Mouse (Mus musculus) CH12.LX (cell line): ENCODE results near the gene Agl. TPM values are rescaled to one million over a fixed set of nuclear protein-coding genes. Genes with fewer than 3 reads are reported as not detected.

Source experiments
- DNase-seq: peaks from one replicate; pipeline ENCODE4 v3.0.0-alpha.2; 2013; ENCODE audit errors: extremely low read depth
- H3K27ac ChIP-seq: 2 replicates; pipeline ENCODE4 v1.5.1; 2012; ENCODE audit warnings: low read depth, mild to moderate bottlenecking, control low read depth, moderate library complexity; ENCODE audit not compliant: insufficient read depth
- H3K27me3 ChIP-seq: replicated peaks from 2 replicates; pipeline ENCODE3; 2012; ENCODE audit warnings: inconsistent platforms
- H3K36me3 ChIP-seq, 2 experiments: replicated peaks in 1 of 2; 2 replicates each; pipeline versions ENCODE3 to v1.6.1; 2012; ENCODE audit warnings: inconsistent platforms in 1 of 2, low read length in 1 of 2, mild to moderate bottlenecking in 1 of 2, mixed read lengths in 1 of 2, moderate library complexity in 1 of 2; ENCODE audit not compliant: control insufficient read depth in 1 of 2, insufficient read depth in 1 of 2
- H3K4me1 ChIP-seq, 2 experiments: 2 replicates each; pipeline ENCODE4 v1.6.1; 2012; ENCODE audit warnings: inconsistent platforms in 1 of 2, moderate library complexity in 1 of 2; ENCODE audit not compliant: insufficient read depth in 2 of 2, control insufficient read depth in 1 of 2
- H3K4me2 ChIP-seq: 2 replicates; pipeline ENCODE4 v1.6.1; 2012; ENCODE audit warnings: low read depth, mild to moderate bottlenecking, control low read depth; ENCODE audit not compliant: poor library complexity, insufficient read depth, severe bottlenecking
- H3K4me3 ChIP-seq, 3 experiments: fragments of 150-350 bp in 1 of 3; sonication (generic) in 1 of 3; replicated peaks in 1 of 3; 2 replicates each; pipeline versions ENCODE3 to v1.5.1; 2011 to 2012; ENCODE audit warnings: low read depth in 2 of 3, low read length in 2 of 3, mild to moderate bottlenecking in 2 of 3, moderate library complexity in 2 of 3, control low read depth in 1 of 3, improper control_type of control experiment in 1 of 3, inconsistent platforms in 1 of 3, mixed read lengths in 1 of 3; ENCODE audit not compliant: poor library complexity in 1 of 3
- H3K79me2 ChIP-seq: replicated peaks from 2 replicates; pipeline ENCODE4 v1.6.1; 2012; ENCODE audit warnings: mild to moderate bottlenecking, moderate library complexity; ENCODE audit not compliant: control insufficient read depth, poor library complexity, insufficient read depth, severe bottlenecking; ENCODE audit errors: extremely low read depth
- H3K9ac ChIP-seq: 2 replicates; pipeline ENCODE4 v1.6.1; 2012; ENCODE audit warnings: low read depth, mild to moderate bottlenecking, control low read depth, moderate library complexity; ENCODE audit not compliant: insufficient read depth
- H3K9me3 ChIP-seq: replicated peaks from 2 replicates; pipeline ENCODE3; 2012; ENCODE audit warnings: low read length, inconsistent platforms, mixed read lengths
- BHLHE40 ChIP-seq: IDR thresholded peaks from 2 replicates; pipeline ENCODE4 v1.6.1; 2011; ENCODE audit warnings: mild to moderate bottlenecking, low read depth, low read length, improper control_type of control experiment
- CHD1 ChIP-seq: IDR thresholded peaks from 2 replicates; pipeline ENCODE4 v1.6.1; 2012; ENCODE audit warnings: low read depth, low read length, improper control_type of control experiment, inconsistent platforms
- CHD2 ChIP-seq: IDR thresholded peaks from 2 replicates; pipeline ENCODE4 v1.6.1; 2011; ENCODE audit warnings: low read length, improper control_type of control experiment
- CTCF ChIP-seq, 2 experiments: IDR thresholded peaks in 1 of 2; conservative IDR thresholded peaks in 1 of 2; 2 replicates each; pipeline ENCODE4 v1.5.1; 2011 to 2012; ENCODE audit warnings: low read depth in 2 of 2, low read length in 2 of 2, improper control_type of control experiment in 1 of 2, inconsistent platforms in 1 of 2, mild to moderate bottlenecking in 1 of 2, moderate library complexity in 1 of 2
- ELF1 ChIP-seq: IDR thresholded peaks from 2 replicates; pipeline ENCODE4 v1.6.1; 2014; ENCODE audit warnings: low read depth, mild to moderate bottlenecking, inconsistent platforms, low read length, improper control_type of control experiment
- ETS1 ChIP-seq: conservative IDR thresholded peaks from 2 replicates; pipeline ENCODE4 v1.6.1; 2012; ENCODE audit warnings: low read depth, mild to moderate bottlenecking, inconsistent platforms, low read length, improper control_type of control experiment, moderate library complexity
- GABPA ChIP-seq: IDR thresholded peaks from 2 replicates; pipeline ENCODE4 v1.6.1; 2012; ENCODE audit warnings: low read depth, low read length, improper control_type of control experiment, inconsistent platforms; ENCODE audit not compliant: insufficient replicate concordance
- HCFC1 ChIP-seq: IDR thresholded peaks from 2 replicates; pipeline ENCODE4 v1.6.1; 2012; ENCODE audit warnings: low read depth, mild to moderate bottlenecking, inconsistent platforms, low read length, improper control_type of control experiment
- IRF4 ChIP-seq: IDR thresholded peaks from 2 replicates; pipeline ENCODE4 v1.6.1; 2014; ENCODE audit warnings: low read depth, mild to moderate bottlenecking, inconsistent platforms, low read length, improper control_type of control experiment
- JUN ChIP-seq: IDR thresholded peaks from 2 replicates; pipeline ENCODE4 v1.6.1; 2011; ENCODE audit warnings: low read depth, mild to moderate bottlenecking, low read length, improper control_type of control experiment, moderate library complexity; ENCODE audit not compliant: insufficient read depth
- JUND ChIP-seq: conservative IDR thresholded peaks from 2 replicates; pipeline ENCODE4 v1.6.1; 2011; ENCODE audit warnings: low read depth, low read length, improper control_type of control experiment
- MAX ChIP-seq: IDR thresholded peaks from 2 replicates; pipeline ENCODE4 v1.6.1; 2011; ENCODE audit warnings: low read length, improper control_type of control experiment
- MXI1 ChIP-seq: IDR thresholded peaks from 2 replicates; pipeline ENCODE4 v1.6.1; 2011; ENCODE audit warnings: mild to moderate bottlenecking, low read depth, low read length, improper control_type of control experiment
- NELFE ChIP-seq: IDR thresholded peaks from 2 replicates; pipeline ENCODE4 v1.6.1; 2011; ENCODE audit warnings: low read depth, low read length, improper control_type of control experiment
- NRF1 ChIP-seq: IDR thresholded peaks from 2 replicates; pipeline ENCODE4 v1.6.1; 2014; ENCODE audit warnings: low read depth, mild to moderate bottlenecking, inconsistent platforms, low read length, improper control_type of control experiment, moderate library complexity
- PAX5 ChIP-seq: IDR thresholded peaks from 2 replicates; pipeline ENCODE4 v1.6.1; 2012; ENCODE audit warnings: low read length, inconsistent platforms, mixed read lengths
- TBP ChIP-seq: conservative IDR thresholded peaks from 2 replicates; pipeline ENCODE4 v1.6.1; 2011; ENCODE audit warnings: low read depth, low read length, improper control_type of control experiment
- TCF12 ChIP-seq: IDR thresholded peaks from 2 replicates; pipeline ENCODE4 v1.6.1; 2014; ENCODE audit warnings: low read depth, mild to moderate bottlenecking, inconsistent platforms, low read length, improper control_type of control experiment
- USF1 ChIP-seq: IDR thresholded peaks from 2 replicates; pipeline ENCODE4 v1.6.1; 2014; ENCODE audit warnings: low read depth, mild to moderate bottlenecking, inconsistent platforms, low read length, improper control_type of control experiment
- USF2 ChIP-seq: conservative IDR thresholded peaks from 2 replicates; pipeline ENCODE4 v1.6.1; 2011; ENCODE audit warnings: low read depth, low read length, improper control_type of control experiment
- ZC3H11A ChIP-seq: IDR thresholded peaks from 2 replicates; pipeline ENCODE4 v1.6.1; 2012; ENCODE audit warnings: low read depth, mild to moderate bottlenecking, inconsistent platforms, low read length, improper control_type of control experiment
- ZMIZ1 ChIP-seq: IDR thresholded peaks from 2 replicates; pipeline ENCODE4 v1.6.1; 2012; ENCODE audit warnings: low read depth, mild to moderate bottlenecking, inconsistent platforms, low read length, improper control_type of control experiment
- ZNF384 ChIP-seq: IDR thresholded peaks from 2 replicates; pipeline ENCODE4 v1.6.1; 2012; ENCODE audit warnings: low read depth, low read length, improper control_type of control experiment, inconsistent platforms
- dilution Hi-C: fragments of 300-500 bp; cut with MboI; formaldehyde crosslinking; loops from 2 replicates; pipeline ENCODE4 v1.14.3; 2020; ENCODE audit warnings: low sequenced_read_pairs; ENCODE audit not compliant: extremely low pct_unique_long_range_greater_than_20kb, extremely low pct_ligation_motif_present
- in situ Hi-C: fragments of 300-500 bp; cut with MboI; formaldehyde crosslinking; loops from 3 replicates; pipeline ENCODE4 v1.14.3; 2019; ENCODE audit warnings: low sequenced_read_pairs, low pct_ligation_motif_present, low pct_unique_long_range_greater_than_20kb, mixed read lengths
- polyA plus RNA-seq: library from polyadenylated mRNA; unstranded; fragments of >175 nt; gene quantifications from 2 replicates; pipeline ENCODE4 v1.2.1, GENCODE M21; 2012; ENCODE audit warnings: low read depth; ENCODE audit not compliant: insufficient read length
- total RNA-seq, 2 experiments: library from RNA; depleted of rRNA; stranded (reverse); fragments of 300-350 nt in 1 of 2; fragments of >200 nt in 1 of 2; gene quantifications; 2 replicates each; pipeline ENCODE4 v1.2.3; 2012 to 2014

The Agl gene
- total and polyA plus RNA-seq, 3 experiments: 4.7 to 5.7 (median 5.2) TPM

DNA sequence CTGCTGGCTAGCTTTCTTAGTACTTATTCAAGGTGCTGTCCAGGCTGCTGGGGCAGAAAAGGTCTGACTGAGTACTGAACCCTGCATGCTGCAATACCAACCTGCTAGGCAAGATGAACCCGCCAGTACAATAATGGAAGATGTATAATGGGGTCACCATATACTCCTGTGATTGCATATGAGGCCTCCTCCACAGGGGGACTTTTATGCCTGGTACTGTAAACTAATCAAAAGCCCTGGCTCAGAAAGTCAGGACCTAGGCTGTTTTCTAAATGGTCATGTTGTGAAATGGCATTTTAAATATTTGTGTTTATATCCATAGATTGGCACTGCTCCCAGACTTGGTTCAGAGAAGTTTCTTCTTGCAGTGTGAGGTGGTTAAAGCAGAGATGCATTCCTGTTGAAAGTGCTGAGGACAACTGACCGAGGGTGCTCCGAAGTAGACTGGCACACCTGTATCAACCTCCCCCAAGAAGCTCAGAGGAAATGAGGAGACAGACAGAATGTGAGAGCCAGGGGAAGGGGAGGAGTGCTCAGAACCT, 8.8 kb upstream of the Agl start:
- H3K79me2 ChIP-seq: no peaks in the 10 kb centered on the region
- no peak for TF ChIP-seq ZC3H11A
- no peak for TF ChIP-seq TBP
- no peak for TF ChIP-seq ZMIZ1
- no peak for TF ChIP-seq USF2
- no peak for TF ChIP-seq CHD1
- no peak for TF ChIP-seq MXI1
- no peak for TF ChIP-seq JUND
- no peak for TF ChIP-seq NRF1
- no peak for TF ChIP-seq CTCF (conservative IDR thresholded peaks at IDR 0.05 in 1 of 2, IDR thresholded peaks at IDR 0.05 in 1 of 2; ENCODE audit: low read depth in 2 of 2, low read length in 2 of 2)
- TF ChIP-seq BHLHE40: no peak
- no peak for TF ChIP-seq USF1
- TF ChIP-seq PAX5: no peak
- no peak for TF ChIP-seq ETS1
- no peak for TF ChIP-seq NELFE
- no peaks in the 10 kb centered on the region for H3K27me3 ChIP-seq
- no peaks in the 10 kb centered on the region for H3K9me3 ChIP-seq
- no peak for DNase-seq
- dilution Hi-C loops (no loop called here), in situ Hi-C loops (no loop called here)
- peaks cover 0 to 2% of the 10 kb centered on the region in 2 experiments; a peak in 1 of 4 replicates for H3K4me1 ChIP-seq
- H3K9ac ChIP-seq: no peak overlapping the region
- no peak overlapping the region for H3K4me3 ChIP-seq
- H3K4me2 ChIP-seq: no peak overlapping the region
- H3K36me3 ChIP-seq: no peaks in the 10 kb centered on the region
- H3K27ac ChIP-seq: no peak overlapping the region

- H3K4me2 ChIP-seq: no peak overlapping the region
- in situ Hi-C loops (no loop called here), dilution Hi-C loops (no loop called here)
Observed at GRCm38 (mm10) chr3:116815916-116816315, 8.0 kb upstream of the Agl start.

More at GRCm38 (mm10) chr3:116815916-116816315, 8.0 kb upstream of the Agl start:
- no peaks in the 10 kb centered on the region for H3K36me3 ChIP-seq
- no peak overlapping the region for H3K4me3 ChIP-seq
- no peak for DNase-seq
- H3K4me1 ChIP-seq: peaks cover 0 to 2% of the 10 kb centered on the region in 2 experiments; a peak in 1 of 4 replicates
- H3K9me3 ChIP-seq: no peaks in the 10 kb centered on the region
- TF ChIP-seq MXI1 (no peak), ZMIZ1 (no peak), CHD1 (no peak), IRF4 (no peak), ELF1 (no peak), CTCF (conservative IDR thresholded peaks at IDR 0.05 in 1 of 2, IDR thresholded peaks at IDR 0.05 in 1 of 2; ENCODE audit: low read depth in 2 of 2, low read length in 2 of 2) (no peak), TCF12 (no peak), GABPA (no peak), CHD2 (no peak), ETS1 (no peak), USF1 (no peak), JUN (no peak), HCFC1 (no peak), JUND (no peak), ZNF384 (no peak), MAX (no peak), BHLHE40 (no peak)
- no peaks in the 10 kb centered on the region for H3K79me2 ChIP-seq
- no peaks in the 10 kb centered on the region for H3K27me3 ChIP-seq
- no peak overlapping the region for H3K9ac ChIP-seq
- H3K27ac ChIP-seq: no peak overlapping the region
